Mouse (Mus musculus) G1E (cell line): ENCODE measurements around the gene Jam3. TPM values are rescaled to one million over a fixed set of nuclear protein-coding genes. Genes with fewer than 3 reads are reported as not detected.

ENCODE experiments used
- ATAC-seq: 2 replicates; pipeline ENCODE4 v1.8.0; 2016; ENCODE audit warnings: mild to moderate bottlenecking; ENCODE audit not compliant: insufficient number of reproducible peaks, poor library complexity, low FRiP score, severe bottlenecking; ENCODE audit errors: extremely low read depth
- DNase-seq: peaks from one replicate; pipeline ENCODE4 v3.0.0; 2012; ENCODE audit warnings: low spot score
- H3K27me3 ChIP-seq: 2 replicates; pipeline ENCODE4 v1.6.1; 2012; ENCODE audit warnings: mild to moderate bottlenecking, low read length, inconsistent platforms; ENCODE audit not compliant: insufficient read depth
- H3K36me3 ChIP-seq: replicated peaks from 2 replicates; pipeline ENCODE3; 2012; ENCODE audit warnings: mild to moderate bottlenecking, inconsistent platforms
- H3K4me1 ChIP-seq: 2 replicates; pipeline ENCODE4 v1.6.1; 2012; ENCODE audit warnings: low read depth, low read length, inconsistent platforms, mixed read lengths; ENCODE audit not compliant: insufficient read depth
- H3K4me3 ChIP-seq: 2 replicates; pipeline ENCODE4 v1.5.1; 2012; ENCODE audit warnings: low read depth, mild to moderate bottlenecking, inconsistent platforms, low read length, moderate library complexity, mixed read lengths
- H3K9me3 ChIP-seq: replicated peaks from 2 replicates; pipeline ENCODE4 v1.6.1; 2012; ENCODE audit warnings: inconsistent platforms
- CTCF ChIP-seq: IDR thresholded peaks from 2 replicates; pipeline ENCODE4 v1.5.1; 2012; ENCODE audit warnings: low read depth, low read length, inconsistent platforms, mixed read lengths
- GATA1 ChIP-seq: IDR thresholded peaks from 2 replicates; pipeline ENCODE4 v1.6.1; 2012; ENCODE audit warnings: borderline replicate concordance, low read length, inconsistent platforms, mixed read lengths
- GATA2 ChIP-seq: IDR thresholded peaks from 2 replicates; pipeline ENCODE4 v1.6.1; 2012; ENCODE audit warnings: low read depth, low read length, inconsistent platforms, borderline replicate concordance
- POLR2AphosphoS5 ChIP-seq: IDR thresholded peaks from 2 replicates; pipeline ENCODE4 v1.6.1; 2012; ENCODE audit warnings: low read depth, low read length, inconsistent platforms; ENCODE audit not compliant: insufficient replicate concordance
- TAL1 ChIP-seq: conservative IDR thresholded peaks from 2 replicates; pipeline ENCODE4 v1.6.1; 2012; ENCODE audit warnings: low read depth, low read length, inconsistent platforms, mixed read lengths
- polyA plus RNA-seq: library from polyadenylated mRNA; stranded (reverse); fragments of >175 nt; gene quantifications from 2 replicates; pipeline ENCODE4 v1.2.3, GENCODE M21; 2012
- total RNA-seq, 2 experiments: library from RNA; stranded (forward) in 1 of 2; stranded (reverse) in 1 of 2; fragments of 200-1000 nt in 1 of 2; fragments of >200 nt in 1 of 2; fragmentation: Nextera tagmentation in 1 of 2; gene quantifications; 2 replicates each; pipeline ENCODE4 v1.2.3; 2014 to 2017

The Jam3 gene
- total and polyA plus RNA-seq, 3 experiments = not detected

DNA sequence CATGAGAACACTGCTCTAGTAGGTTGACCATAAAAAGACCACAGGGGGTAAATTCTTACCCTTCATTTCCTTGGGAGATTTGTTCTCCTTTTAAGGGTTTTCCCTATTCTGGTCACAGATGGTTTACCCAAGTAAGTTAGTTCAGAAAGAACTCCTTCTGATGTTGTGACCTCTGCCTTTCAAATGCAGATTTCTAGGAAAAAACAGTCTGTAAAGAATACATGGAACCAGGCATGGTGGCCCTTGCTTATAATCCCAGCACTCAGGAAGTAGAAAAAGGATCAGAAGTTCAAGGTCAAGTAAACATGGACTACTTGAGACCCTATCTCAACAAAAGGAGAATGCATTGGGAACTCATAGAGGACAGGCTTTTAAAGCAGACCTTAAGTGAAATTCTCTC is 79.4 kb downstream of the Jam3 start:
- no peaks in the 10 kb centered on the region for H3K4me1 ChIP-seq
- H3K4me3 ChIP-seq = no peak overlapping the region
- H3K9me3 ChIP-seq = no peaks in the 10 kb centered on the region
- no peak for DNase-seq
- H3K27me3 ChIP-seq = no peaks in the 10 kb centered on the region
- H3K36me3 ChIP-seq = peaks cover 87% of the 10 kb centered on the region
- TF ChIP-seq GATA2 = no peak
- no peak for TF ChIP-seq GATA1
- TF ChIP-seq TAL1 = no peak
- TF ChIP-seq POLR2AphosphoS5 = no peak
- TF ChIP-seq CTCF = no peak
- ATAC-seq = no peak

DNA sequence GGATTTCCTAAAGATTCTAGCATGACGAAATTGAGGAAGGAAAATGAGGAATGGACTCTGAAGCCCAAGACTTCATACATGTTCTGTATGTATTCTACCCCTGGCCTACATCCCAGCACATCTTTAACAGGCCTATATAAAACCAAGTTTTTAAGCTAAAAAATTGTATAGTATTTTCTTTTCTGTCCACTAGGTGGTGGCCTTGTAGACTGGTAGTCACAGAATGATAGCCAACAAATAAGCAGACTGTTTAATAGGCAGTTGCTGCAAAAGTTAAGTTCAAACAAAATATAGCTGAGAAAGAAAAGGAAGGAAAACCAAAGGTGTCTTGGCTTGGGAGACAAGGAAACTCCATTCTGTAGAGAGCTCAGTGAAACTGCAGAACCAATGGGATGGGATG is 80.5 kb downstream of the Jam3 start:
- ATAC-seq = no peak
- Histone ChIP-seq H3K9me3 (no peaks in the 10 kb centered on the region), H3K4me1 (no peaks in the 10 kb centered on the region), H3K27me3 (no peaks in the 10 kb centered on the region), H3K4me3 (no peak overlapping the region), H3K36me3 (peaks cover 88% of the 10 kb centered on the region)
- TF ChIP-seq POLR2AphosphoS5 (no peak), TAL1 (no peak), CTCF (no peak), GATA2 (no peak), GATA1 (no peak)
- DNase-seq = no peak

DNA sequence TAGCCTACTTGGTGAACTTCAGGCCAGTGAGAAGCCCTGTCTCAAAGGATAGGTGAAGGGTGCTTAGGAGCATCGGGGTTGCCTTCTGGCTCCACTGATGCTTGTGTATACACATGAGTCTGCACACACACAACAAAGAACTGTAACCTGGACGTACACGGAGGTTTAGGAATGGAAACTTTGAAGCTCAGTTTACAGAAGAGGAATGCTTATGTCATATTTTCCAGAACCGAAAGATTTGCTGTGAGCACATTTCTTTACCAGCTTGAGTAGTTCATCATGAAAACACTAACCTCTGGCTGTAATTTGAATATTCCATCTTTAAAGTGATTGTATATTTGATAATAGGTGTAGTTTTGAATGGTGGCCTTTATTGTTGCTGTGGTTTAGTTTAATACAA is 84.3 kb downstream of the Jam3 start:
- Histone ChIP-seq H3K4me3 (no peak overlapping the region), H3K9me3 (no peaks in the 10 kb centered on the region), H3K4me1 (no peaks in the 10 kb centered on the region), H3K27me3 (no peaks in the 10 kb centered on the region), H3K36me3 (peaks cover 94% of the 10 kb centered on the region)
- ATAC-seq (no peak), DNase-seq (no peak)
- TF ChIP-seq GATA2 = no peak
- no peak for TF ChIP-seq GATA1
- TF ChIP-seq CTCF = no peak
- TF ChIP-seq TAL1 = no peak
- TF ChIP-seq POLR2AphosphoS5 = no peak

DNA sequence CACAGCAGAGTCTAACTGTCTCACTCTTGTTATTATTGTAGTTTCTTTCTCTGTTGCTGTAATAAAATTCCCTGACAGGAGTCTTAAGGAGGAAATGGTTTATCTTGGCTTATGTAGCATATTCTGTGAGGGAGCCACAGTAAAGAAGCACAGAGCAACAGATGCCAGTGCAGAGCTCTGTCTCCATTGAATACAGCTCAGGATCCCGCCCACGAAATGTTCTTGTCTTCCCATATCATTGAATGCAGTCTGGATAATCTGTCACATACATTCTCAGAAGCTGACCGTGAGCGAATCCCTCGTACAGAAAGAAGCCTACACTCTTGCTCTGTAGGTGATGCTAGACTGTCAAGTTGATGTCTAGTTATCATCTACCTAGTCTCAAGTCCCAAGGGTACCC is 96.9 kb downstream of the Jam3 start:
- Histone ChIP-seq H3K9me3 (no peaks in the 10 kb centered on the region), H3K4me3 (no peak overlapping the region), H3K27me3 (no peaks in the 10 kb centered on the region), H3K4me1 (no peaks in the 10 kb centered on the region; the same call in 1 of the 2 replicates), H3K36me3 (peaks cover 96% of the 10 kb centered on the region)
- no peak for DNase-seq
- TF ChIP-seq TAL1 = no peak
- TF ChIP-seq GATA1 = no peak
- no peak for TF ChIP-seq CTCF
- TF ChIP-seq GATA2 = no peak
- no peak for TF ChIP-seq POLR2AphosphoS5
- ATAC-seq = no peak

DNA sequence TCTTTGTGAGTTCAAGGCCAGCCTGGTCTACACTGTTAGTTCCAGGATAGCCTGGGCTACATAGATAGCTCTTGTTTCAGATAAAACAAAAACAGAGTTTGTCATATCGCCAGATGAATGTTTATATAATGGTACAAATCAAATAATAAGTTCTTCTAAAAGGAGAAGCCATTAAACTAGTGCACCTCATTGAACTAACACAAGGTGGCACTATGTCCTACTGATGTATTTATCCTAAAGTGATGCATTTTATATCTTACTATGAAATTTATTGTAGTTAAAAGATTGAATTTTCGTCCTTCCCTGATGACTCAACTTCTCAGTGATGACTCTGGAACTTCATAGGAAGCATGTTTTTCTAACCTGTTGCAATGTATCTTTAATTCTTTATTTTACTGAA is 105.7 kb downstream of the Jam3 start:
- TF ChIP-seq GATA1 (no peak), POLR2AphosphoS5 (no peak), TAL1 (no peak), GATA2 (no peak), CTCF (no peak)
- H3K4me1 ChIP-seq = no peaks in the 10 kb centered on the region
- ATAC-seq (no peak), DNase-seq (no peak)
- no peaks in the 10 kb centered on the region for H3K27me3 ChIP-seq
- H3K4me3 ChIP-seq = no peak overlapping the region
- no peaks in the 10 kb centered on the region for H3K9me3 ChIP-seq
- H3K36me3 ChIP-seq = peaks cover 96% of the 10 kb centered on the region

Other genes with a start within 250 kb of the Jam3 start
- not detected in 2 replicates for gene Gm1110, start 232.3 kb downstream of the Jam3 start, total RNA-seq (2014; fragmentation: Nextera tagmentation)
- gene Gm1110, start 232.3 kb downstream of the Jam3 start, total RNA-seq (2017) = 0.22 TPM in 1 of 2 replicates, not detected in the other
- gene Gm1110, start 232.3 kb downstream of the Jam3 start, polyA plus RNA-seq = not detected in 2 replicates
- gene Acad8, start 155.9 kb downstream of the Jam3 start, total RNA-seq (2014; fragmentation: Nextera tagmentation) = 15.4 and 17.0 TPM in 2 replicates
- 12.5 and 14.4 TPM in 2 replicates for gene Acad8, start 155.9 kb downstream of the Jam3 start, total RNA-seq (2017)
- 1.1 and 1.2 TPM in 2 replicates for gene Acad8, start 155.9 kb downstream of the Jam3 start, polyA plus RNA-seq
- gene Thyn1, start 155.7 kb downstream of the Jam3 start, total RNA-seq (2014; fragmentation: Nextera tagmentation) = 108 and 113 TPM in 2 replicates
- 79.7 and 91.3 TPM in 2 replicates for gene Thyn1, start 155.7 kb downstream of the Jam3 start, total RNA-seq (2017)
- 2.1 and 3.8 TPM in 2 replicates for gene Thyn1, start 155.7 kb downstream of the Jam3 start, polyA plus RNA-seq
- gene Vps26b, start 125.4 kb downstream of the Jam3 start, total RNA-seq (2014; fragmentation: Nextera tagmentation) = 73.7 and 76.8 TPM in 2 replicates
- gene Vps26b, start 125.4 kb downstream of the Jam3 start, total RNA-seq (2017) = 32.7 and 37.4 TPM in 2 replicates
- 31.4 and 39.9 TPM in 2 replicates for gene Vps26b, start 125.4 kb downstream of the Jam3 start, polyA plus RNA-seq
- gene Ncapd3, start 125.2 kb downstream of the Jam3 start, total RNA-seq (2014; fragmentation: Nextera tagmentation) = 144 and 187 TPM in 2 replicates
- 75.6 and 78.1 TPM in 2 replicates for gene Ncapd3, start 125.2 kb downstream of the Jam3 start, total RNA-seq (2017)
- gene Ncapd3, start 125.2 kb downstream of the Jam3 start, polyA plus RNA-seq = 3.7 and 5.6 TPM in 2 replicates
- gene Igsf9b, start 143.8 kb upstream of the Jam3 start, total RNA-seq (2014; fragmentation: Nextera tagmentation) = not detected in 2 replicates
- gene Igsf9b, start 143.8 kb upstream of the Jam3 start, total RNA-seq (2017) = 0.06 and 0.11 TPM in 2 replicates
- not detected in 2 replicates for gene Igsf9b, start 143.8 kb upstream of the Jam3 start, polyA plus RNA-seq
- gene Spata19, start 241.4 kb upstream of the Jam3 start, total RNA-seq (2014; fragmentation: Nextera tagmentation) = not detected in 2 replicates
- 0.16 TPM in 1 of 2 replicates, not detected in the other for gene Spata19, start 241.4 kb upstream of the Jam3 start, total RNA-seq (2017)
- gene Spata19, start 241.4 kb upstream of the Jam3 start, polyA plus RNA-seq = not detected in 2 replicates